Mouse (Mus musculus): ENCODE data around the gene Anxa3.

- TF ChIP-seq GATA1 (IDR thresholded peaks at IDR 0.05; ENCODE audit: borderline replicate concordance, low read length) = no peak
- no peak for TF ChIP-seq FLI1 (IDR thresholded peaks at IDR 0.05; ENCODE audit: low read length)
These were observed 2.6 kb downstream of the Anxa3 start for GRCm38 (mm10) chr5:96795752-96796151.

Data from megakaryocyte, embryonic 14.5 days (primary cell).